Mouse (Mus musculus) midbrain, embryonic 13.5 days (tissue): ENCODE results near the gene C030005K15Rik. TPM values are rescaled to one million over a fixed set of nuclear protein-coding genes. Genes with fewer than 3 reads are reported as not detected.

Source experiments
- ATAC-seq: fragments of 200-750 bp; cut with Nextera tagmentation; 2 replicates; pipeline ENCODE4 v1.8.0; 2017; ENCODE audit warnings: mild to moderate bottlenecking, moderate TSS enrichment, moderate library complexity
- H3K27ac ChIP-seq: fragments of 300-500 bp; sonication (generic); 2 replicates; pipeline ENCODE4 v1.5.1; 2015; ENCODE audit warnings: inconsistent platforms, mild to moderate bottlenecking, moderate library complexity
- H3K27me3 ChIP-seq: fragments of 300-500 bp; sonication (generic); 2 replicates; pipeline ENCODE4 v1.6.1; 2015; ENCODE audit warnings: mild to moderate bottlenecking, inconsistent platforms
- H3K36me3 ChIP-seq: fragments of 300-500 bp; sonication (generic); 2 replicates; pipeline ENCODE4 v1.6.1; 2015; ENCODE audit warnings: mild to moderate bottlenecking, inconsistent platforms
- H3K4me1 ChIP-seq: fragments of 300-500 bp; sonication (generic); replicated peaks from 2 replicates; pipeline ENCODE4 v1.6.1; 2015; ENCODE audit warnings: inconsistent platforms
- H3K4me2 ChIP-seq: fragments of 300-500 bp; sonication (generic); replicated peaks from 2 replicates; pipeline ENCODE4 v1.6.1; 2015; ENCODE audit warnings: moderate library complexity, mild to moderate bottlenecking, inconsistent platforms
- H3K4me3 ChIP-seq: fragments of 300-500 bp; sonication (generic); replicated peaks from 2 replicates; pipeline ENCODE4 v1.5.1; 2015; ENCODE audit warnings: mild to moderate bottlenecking, inconsistent platforms
- H3K9ac ChIP-seq: fragments of 300-500 bp; sonication (generic); replicated peaks from 2 replicates; pipeline ENCODE4 v1.6.1; 2015; ENCODE audit warnings: mild to moderate bottlenecking, inconsistent platforms
- H3K9me3 ChIP-seq: fragments of 300-500 bp; sonication (generic); 2 replicates; pipeline ENCODE4 v1.6.1; 2016; ENCODE audit warnings: mild to moderate bottlenecking, inconsistent platforms
- WGBS: fragments of 180-500 bp; shearing (Covaris S2); methylation state at CpG from one replicate; pipeline ENCODE4 v1.1.7; 2015; 5-methylcytosine and 5-hydroxymethylcytosine counted together
- polyA plus RNA-seq: library from polyadenylated mRNA; unstranded; fragments of >200 nt; fragmentation: Nextera tagmentation; extraction: Ambion mirVana; gene quantifications from 2 replicates; pipeline ENCODE4 v1.2.1, GENCODE M21; 2015

Gene C030005K15Rik
- polyA plus RNA-seq, 1 experiment from 2014 or later: not detected

DNA sequence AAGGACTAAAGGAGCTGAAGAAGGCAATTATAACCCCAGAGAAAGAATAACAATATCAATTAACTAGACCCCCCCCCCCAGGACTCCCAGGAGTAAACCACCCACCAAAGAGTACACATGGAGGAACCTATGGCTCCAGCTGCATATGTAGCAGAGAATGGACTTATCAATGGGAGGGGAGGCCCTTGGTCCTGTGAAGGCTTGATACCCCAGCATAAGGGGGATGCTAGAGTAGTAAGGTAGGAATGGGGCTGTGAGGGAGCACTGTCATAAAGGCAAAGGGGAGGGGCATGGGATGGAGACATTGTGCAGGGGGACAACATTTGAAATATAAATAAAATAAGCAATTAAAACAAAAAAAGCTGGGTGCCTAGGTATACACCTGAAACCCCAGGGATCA is 24.2 kb downstream of the C030005K15Rik start:
- Histone ChIP-seq H3K27me3 (no peaks in the 10 kb centered on the region), H3K36me3 (no peaks in the 10 kb centered on the region), H3K9me3 (no peaks in the 10 kb centered on the region), H3K4me1 (no peaks in the 10 kb centered on the region), H3K27ac (no peak overlapping the region), H3K4me2 (no peak overlapping the region), H3K4me3 (no peak overlapping the region), H3K9ac (no peak overlapping the region)
- ATAC-seq: no peak

DNA sequence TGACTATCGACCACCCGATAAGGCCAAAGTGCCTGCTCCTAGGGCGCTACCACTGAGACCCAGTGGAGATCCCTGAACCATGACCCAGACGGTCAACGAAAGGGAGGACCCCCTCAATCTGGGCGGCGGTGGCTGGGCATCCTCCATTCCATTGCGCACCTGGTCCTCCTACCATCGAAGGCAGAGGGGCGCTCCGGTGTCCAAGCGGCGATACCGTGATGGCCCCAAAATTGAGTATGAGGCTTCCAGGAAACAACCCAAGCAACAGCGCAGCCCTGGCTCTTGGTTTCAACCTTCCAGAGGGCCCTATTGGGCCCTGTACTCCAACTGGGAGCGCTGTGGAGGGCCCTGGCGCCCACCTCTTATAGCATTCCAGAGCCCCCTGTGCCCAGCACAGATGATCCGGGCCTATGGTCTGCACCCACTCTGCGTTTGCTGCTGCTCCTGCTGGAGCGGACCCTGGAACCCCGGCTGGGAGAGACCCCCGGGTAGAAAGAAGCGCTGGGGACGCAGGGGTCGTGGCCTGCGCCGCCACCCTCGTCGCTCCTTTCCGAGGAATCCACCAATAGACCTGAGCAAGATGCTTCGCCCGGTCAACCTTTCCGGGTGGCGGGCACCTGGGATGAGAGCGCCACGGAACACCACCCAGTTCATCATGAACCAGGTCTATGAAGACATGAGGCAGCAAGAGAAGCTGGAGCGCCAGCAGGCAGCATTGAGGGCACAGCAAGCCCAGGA is 33.0 kb downstream of the C030005K15Rik start:
- peak; percentile 30; the same call in 1 of the 2 replicates for ATAC-seq
- Histone ChIP-seq H3K4me3 (no peak overlapping the region), H3K4me2 (no peak overlapping the region), H3K27ac (no peak overlapping the region), H3K4me1 (no peaks in the 10 kb centered on the region), H3K36me3 (no peaks in the 10 kb centered on the region), H3K9ac (no peak overlapping the region), H3K27me3 (no peaks in the 10 kb centered on the region), H3K9me3 (peaks cover 7% of the 10 kb centered on the region; the same call in 1 of the 2 replicates)
- 93% methylated on average over 37 of the region's 37 CpGs for WGBS

DNA sequence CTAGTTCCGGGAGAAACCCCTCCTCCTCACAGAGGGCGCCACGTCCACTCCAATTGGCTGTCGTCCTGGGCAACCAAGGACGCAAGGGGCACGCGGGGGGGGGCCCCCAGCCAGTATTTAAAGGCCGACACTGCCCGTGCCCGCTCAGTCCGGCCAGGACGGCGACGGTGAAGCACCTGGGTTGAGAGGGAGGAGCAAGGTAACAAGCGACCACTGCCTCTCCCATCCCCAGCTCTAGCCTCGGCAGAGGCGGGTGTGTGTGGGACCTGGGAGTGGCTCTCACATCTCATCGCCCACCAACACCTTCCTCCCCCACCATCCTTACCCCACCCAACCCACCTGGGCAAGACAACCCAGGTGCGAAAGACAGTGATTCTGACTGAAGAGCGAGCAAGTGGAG is 33.6 kb downstream of the C030005K15Rik start, which contains the start of gene Ccer1:
Gene Ccer1 (plus strand): TSS at position 147 of the 400 bp plus-strand sequence.
- Histone ChIP-seq H3K4me2 (no peak within 1 kb of the TSS), H3K27me3 (no peaks in the 10 kb centered on the region), H3K9ac (no peak within 1 kb of the TSS), H3K4me3 (no peak within 1 kb of the TSS), H3K27ac (no peak within 1 kb of the TSS), H3K4me1 (no peaks in the 10 kb centered on the region), H3K9me3 (peaks cover 7% of the 10 kb centered on the region; the same call in 1 of the 2 replicates), H3K36me3 (no peaks in the 10 kb centered on the region)
- 78% methylated on average over 20 of the region's 20 CpGs for WGBS
- peak; percentile 30; the same call in 1 of the 2 replicates for ATAC-seq

DNA sequence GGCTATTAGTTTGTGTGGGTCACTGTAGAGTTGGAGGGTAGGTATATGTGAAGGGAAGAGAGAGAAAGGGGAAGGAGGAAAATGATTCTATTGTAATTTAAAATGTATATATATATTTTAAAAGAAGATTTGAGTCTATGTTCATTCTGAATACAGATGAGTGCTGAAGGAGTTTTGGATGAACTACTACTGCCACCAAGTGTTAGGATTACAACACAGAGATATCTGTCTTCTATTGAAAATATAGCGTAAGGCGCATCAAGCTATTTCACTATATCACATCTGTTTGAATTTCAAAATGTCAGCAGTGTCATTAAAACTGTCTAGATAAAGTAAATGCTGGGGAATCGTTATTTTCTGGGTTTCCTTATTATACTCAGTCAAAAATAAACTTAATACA is 37.1 kb downstream of the C030005K15Rik start:
- no peaks in the 10 kb centered on the region for H3K4me1 ChIP-seq
- WGBS: 78% methylated on average over 3 of the region's 3 CpGs
- no peak overlapping the region for H3K27ac ChIP-seq
- H3K4me3 ChIP-seq: no peak overlapping the region
- H3K9me3 ChIP-seq: peaks cover 7% of the 10 kb centered on the region; the same call in 1 of the 2 replicates
- H3K36me3 ChIP-seq: no peaks in the 10 kb centered on the region
- no peaks in the 10 kb centered on the region for H3K27me3 ChIP-seq
- no peak overlapping the region for H3K9ac ChIP-seq
- no peak for ATAC-seq
- no peak overlapping the region for H3K4me2 ChIP-seq

DNA sequence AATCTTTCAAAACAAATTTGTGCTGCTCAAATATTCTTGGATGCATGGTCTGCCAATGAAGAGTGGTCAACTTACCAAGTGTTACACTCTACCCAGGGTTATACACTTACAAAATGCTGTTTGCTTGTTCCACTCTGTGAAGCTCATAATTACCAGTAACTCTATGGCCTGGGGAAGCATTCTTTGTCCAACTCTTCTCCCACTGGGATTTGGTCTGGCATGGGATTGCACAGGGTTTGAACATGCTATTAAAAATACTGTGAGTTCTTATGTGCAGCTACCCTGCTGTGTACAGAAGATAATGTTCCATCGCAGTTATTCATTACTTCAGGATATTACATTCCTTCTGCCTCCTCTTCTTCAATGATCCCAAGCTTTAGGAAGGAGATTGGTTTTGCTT is 39.4 kb downstream of the C030005K15Rik start:
- no peak overlapping the region for H3K27ac ChIP-seq
- 77% methylated on average over 1 of the region's 1 CpGs for WGBS
- H3K36me3 ChIP-seq: no peaks in the 10 kb centered on the region
- no peaks in the 10 kb centered on the region for H3K27me3 ChIP-seq
- H3K4me1 ChIP-seq: no peaks in the 10 kb centered on the region
- H3K4me2 ChIP-seq: no peak overlapping the region
- H3K9me3 ChIP-seq: no peaks in the 10 kb centered on the region
- H3K4me3 ChIP-seq: no peak overlapping the region
- H3K9ac ChIP-seq: no peak overlapping the region
- no peak for ATAC-seq

DNA sequence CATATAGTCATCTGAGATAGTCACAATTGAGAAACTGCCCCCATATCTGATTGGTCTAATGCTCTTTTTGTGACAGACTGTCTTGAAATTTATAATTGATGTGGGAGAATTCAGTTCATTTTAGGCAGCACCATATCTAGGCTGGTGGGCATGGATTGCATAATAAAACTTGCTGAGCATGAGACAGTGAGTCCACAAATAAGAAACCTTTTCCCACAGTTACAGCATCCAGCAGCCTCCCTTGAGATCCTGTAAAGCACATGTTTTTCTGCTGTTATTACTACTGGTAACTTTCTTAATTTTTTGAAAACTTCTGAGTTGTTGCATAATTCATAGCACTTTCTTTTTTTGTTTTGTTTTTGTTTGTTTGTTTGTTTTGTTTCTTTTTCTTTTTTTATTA is 43.6 kb downstream of the C030005K15Rik start:
- Histone ChIP-seq H3K4me1 (no peaks in the 10 kb centered on the region), H3K27me3 (no peaks in the 10 kb centered on the region), H3K9ac (no peak overlapping the region), H3K27ac (no peak overlapping the region), H3K36me3 (no peaks in the 10 kb centered on the region), H3K9me3 (no peaks in the 10 kb centered on the region), H3K4me3 (no peak overlapping the region), H3K4me2 (no peak overlapping the region)
- ATAC-seq: no peak

Other genes with a start within 250 kb of the C030005K15Rik start
- 51.8 and 63.4 TPM in 2 replicates for gene Dcn, start 247.1 kb downstream of the C030005K15Rik start, polyA plus RNA-seq
- gene Lum, start 161.6 kb downstream of the C030005K15Rik start, polyA plus RNA-seq: 31.3 and 35.8 TPM in 2 replicates
- not detected in 2 replicates for gene Kera, start 119.9 kb downstream of the C030005K15Rik start, polyA plus RNA-seq
- gene Epyc, start 82.7 kb downstream of the C030005K15Rik start, polyA plus RNA-seq: 0.30 and 0.63 TPM in 2 replicates
- gene Ccer1, start 33.7 kb downstream of the C030005K15Rik start, polyA plus RNA-seq: not detected in 2 replicates